Mouse (Mus musculus) T-helper 2 cell (primary cell): ENCODE data around the gene Rasa2.
"Not testable (repeated sequence)": the region's sequence is repeated elsewhere in the genome, so short reads cannot be mapped to it uniquely, and the experiment has no call there.

Source experiments
- in situ Hi-C: fragments of 300-600 bp; cut with MboI, MseI; formaldehyde crosslinking; loops from one replicate; pipeline ENCODE4 v1.15.1; 2025; ENCODE audit warnings: high pct_unique_total_duplicates

Rasa2 gene

DNA sequence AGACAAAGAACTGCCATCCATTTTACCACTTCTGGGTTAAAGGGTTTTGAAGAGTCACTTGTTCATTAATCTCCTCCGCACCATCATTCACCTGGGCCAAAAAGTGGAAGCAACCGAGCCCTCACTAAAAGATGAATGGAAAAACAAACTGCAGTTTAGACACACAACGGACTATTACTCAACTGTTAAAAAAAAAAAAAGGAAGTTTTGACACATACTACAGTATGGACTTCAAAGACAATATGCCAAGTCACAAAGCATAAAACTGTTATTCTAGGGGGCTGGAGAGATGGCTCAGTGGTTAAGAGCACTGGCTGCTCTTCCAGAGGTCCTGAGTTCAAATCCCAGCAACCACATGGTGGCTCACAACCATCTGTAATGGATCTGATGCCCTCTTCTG lies 12.6 kb upstream of the Rasa2 start:
- in situ Hi-C loops: not testable (repeated sequence)

DNA sequence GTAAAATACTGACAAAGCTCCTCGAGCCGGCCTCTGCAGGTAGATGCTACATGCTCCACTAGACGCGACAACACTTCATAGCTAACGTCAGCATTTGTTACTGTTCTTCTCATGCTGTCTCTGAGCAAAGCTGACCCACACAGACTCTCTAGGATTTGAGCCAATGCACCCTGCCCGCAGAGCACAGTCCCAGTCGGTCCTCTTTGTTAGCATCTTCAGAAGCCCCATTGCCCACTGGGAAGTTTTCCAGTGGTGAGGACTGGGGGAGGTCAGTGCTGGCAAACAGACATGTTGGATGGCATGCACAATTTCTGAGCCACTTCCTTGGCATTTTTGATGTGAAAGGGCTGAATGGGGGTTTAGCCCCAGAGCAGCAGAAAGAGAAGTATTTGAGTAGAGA lies 8.0 kb upstream of the Rasa2 start:
- in situ Hi-C loops: no loop called here

DNA sequence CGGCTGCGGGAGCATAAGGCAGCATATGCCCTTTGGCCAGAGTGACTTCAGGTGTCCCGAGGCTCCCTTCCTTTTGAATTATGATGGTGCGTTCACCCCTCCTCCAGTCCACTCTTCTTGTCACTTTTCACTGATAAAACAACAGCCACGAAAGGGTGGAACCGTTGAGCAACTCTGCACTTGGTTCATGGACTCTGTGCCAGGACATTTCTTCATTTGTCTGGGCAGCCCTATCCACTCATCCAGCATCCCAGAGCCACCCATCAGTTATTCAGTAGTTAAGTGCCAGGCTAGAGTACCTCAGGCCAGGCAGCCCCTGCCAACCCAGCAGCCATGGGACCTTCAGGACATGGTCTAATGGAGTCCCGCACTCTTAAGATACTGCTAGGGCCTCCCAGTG lies 7.1 kb upstream of the Rasa2 start:
- in situ Hi-C loops: no loop called here

DNA sequence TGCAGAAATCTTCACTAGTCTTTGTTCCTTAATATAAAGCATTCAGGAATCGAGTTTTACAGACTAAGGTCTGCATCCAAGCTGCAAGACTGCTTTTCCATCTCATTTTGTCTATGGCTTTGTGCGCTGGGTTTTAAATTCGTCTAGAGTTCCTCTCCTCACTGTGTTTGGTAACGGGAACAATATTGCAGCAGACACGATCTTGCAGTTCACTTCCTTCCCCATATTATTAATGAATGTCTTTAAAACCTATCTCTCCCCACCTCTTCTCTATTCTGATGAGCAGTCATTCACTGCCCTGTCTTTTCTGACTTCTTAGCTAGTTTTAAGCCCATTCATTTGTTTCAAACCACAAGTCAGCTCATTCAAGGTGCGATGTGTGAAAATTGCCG lies 5.7 kb upstream of the Rasa2 start:
- in situ Hi-C loops: no loop called here

DNA sequence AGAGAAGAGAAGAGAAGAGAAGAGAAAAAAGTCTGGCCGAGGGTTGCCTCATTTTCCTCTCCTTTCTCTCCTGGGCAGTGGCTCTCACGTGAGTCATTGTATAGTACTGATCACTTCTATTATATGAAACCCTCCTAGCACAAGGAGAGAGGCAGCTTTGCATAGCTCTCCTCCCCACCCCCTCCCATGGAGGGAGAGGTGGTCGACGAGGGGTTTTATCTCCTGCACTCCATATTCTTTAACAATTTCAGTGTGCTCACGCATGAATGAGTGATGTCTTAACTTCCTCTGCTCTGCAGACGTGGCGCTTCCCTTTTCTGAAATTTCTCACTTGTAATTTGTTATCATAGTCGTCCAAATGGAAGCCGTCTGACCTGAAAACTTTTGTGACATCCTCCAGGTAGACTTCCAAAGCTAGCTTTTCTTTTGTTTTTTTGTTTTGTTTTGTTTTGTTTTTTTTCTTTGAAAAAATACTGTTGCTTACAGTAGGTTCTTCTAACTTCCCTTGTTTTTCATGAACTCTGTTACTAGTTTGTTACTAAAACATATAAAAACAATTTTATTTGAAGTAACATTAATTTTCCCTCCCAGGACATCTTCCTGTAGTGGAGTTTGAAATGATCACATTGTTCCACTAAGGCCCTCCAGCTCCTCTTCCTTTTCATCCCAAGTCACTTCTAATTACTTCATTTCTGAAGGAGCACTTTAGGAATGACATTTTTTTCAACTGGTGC lies 5.2 kb upstream of the Rasa2 start:
- in situ Hi-C loops: no loop called here

DNA sequence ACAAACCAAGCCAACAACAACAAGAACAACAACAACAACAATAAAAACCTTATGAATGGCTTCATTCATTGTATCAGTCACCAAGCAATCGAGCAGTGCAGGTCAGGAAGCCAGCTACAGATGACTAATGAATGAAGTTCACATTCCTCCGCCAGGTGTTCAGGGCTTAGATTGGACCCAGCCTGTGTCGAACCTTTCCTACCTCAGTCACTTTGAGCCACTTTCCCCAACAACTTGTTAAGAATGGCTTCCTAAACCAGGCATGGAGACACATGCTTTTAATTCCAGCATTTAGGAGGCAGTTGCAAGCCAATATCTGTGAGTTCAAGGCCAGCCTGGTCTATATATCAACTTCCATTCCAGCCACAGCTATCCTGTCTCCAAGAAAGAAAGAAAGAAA lies 4.5 kb upstream of the Rasa2 start:
- in situ Hi-C loops: no loop called here

DNA sequence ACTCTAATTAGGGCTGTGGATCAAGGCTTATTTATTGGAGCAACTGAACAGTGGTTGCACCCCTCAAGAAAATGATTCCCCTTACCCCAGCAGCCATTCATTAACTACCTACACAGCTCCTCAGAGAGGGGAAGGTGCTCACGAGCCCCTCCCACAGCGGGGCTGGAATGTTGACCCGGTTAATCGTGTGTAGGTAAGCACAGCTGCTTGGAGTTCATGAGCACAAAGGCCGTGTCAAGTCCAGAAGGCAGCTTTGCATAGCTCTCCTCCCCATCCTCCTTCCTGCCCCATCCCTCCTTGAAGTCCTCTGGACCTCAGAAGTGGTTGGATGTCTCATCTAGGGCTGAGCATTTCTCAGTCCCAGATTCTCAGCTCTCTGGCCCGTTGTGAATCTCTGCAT lies 3.8 kb upstream of the Rasa2 start:
- in situ Hi-C loops: no loop called here

DNA sequence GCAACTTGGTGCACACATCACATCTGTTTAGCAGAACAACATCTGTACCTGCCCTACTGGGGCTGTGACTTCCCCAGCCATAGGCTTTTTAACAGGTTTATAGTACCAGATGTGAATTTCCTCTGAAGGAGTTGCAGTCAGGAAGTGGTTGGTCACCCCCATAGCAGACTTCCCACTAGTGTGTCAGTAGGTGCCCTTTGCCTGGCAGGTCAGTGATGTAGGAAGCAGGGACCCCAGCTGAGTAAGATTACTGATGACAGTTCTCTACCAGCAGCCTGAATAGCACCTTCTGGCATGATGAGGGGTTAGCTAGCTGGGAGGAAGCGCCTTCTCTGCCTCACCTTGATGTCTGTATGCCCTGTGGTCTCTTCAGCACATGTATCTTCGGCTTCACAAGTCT lies 2.4 kb upstream of the Rasa2 start:
- in situ Hi-C loops: no loop called here

DNA sequence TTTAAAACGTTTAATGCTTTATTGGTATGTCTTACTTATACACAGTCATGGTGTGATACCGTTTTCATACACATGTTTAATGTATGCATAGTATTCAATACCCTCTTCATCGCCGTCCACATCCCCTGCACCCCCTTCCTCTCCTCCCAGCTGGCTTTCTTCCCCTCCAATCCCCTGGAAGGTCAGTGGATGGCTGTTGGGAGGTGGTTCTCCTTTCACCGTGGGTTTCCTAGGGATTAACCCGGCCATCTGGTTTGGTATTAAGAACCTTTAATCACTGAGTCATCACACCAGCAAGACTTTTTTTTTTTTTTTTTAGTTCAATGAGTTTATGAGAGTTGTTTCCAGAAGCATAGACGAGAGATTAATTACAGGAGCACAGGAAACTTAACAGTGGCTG lies 1.3 kb upstream of the Rasa2 start:
- in situ Hi-C loops: no loop called here

DNA sequence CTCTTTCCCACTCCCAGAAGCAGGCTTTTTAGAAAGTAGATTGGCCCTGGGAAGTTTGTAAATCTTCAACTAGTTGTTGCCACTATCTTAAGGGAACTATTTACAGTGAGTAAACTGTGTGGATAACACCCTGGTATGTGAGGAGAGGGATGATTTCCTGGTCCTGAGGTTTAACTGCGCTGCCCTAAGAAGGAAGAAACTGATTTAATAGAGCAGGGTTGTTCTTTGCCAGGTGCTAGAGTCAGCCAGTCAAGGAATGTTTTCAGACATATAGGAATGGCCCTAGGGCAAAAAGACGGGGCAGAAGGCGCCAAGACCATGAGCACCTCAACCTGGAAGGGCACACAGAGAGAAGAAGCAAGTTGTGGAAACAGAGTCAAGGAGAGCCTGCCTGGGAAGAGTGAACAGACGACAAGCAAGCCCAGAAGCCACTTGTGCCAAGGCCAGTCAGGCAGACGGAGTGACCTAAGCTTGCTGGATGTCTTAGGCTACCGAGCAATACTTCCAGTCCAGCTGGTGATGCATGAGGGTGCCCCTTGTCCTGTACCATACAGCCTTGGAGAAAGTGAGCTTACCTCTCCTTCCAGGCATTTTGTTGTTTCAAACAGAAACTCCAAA lies 765 bp upstream of the Rasa2 start:
- in situ Hi-C loops: no loop called here

DNA sequence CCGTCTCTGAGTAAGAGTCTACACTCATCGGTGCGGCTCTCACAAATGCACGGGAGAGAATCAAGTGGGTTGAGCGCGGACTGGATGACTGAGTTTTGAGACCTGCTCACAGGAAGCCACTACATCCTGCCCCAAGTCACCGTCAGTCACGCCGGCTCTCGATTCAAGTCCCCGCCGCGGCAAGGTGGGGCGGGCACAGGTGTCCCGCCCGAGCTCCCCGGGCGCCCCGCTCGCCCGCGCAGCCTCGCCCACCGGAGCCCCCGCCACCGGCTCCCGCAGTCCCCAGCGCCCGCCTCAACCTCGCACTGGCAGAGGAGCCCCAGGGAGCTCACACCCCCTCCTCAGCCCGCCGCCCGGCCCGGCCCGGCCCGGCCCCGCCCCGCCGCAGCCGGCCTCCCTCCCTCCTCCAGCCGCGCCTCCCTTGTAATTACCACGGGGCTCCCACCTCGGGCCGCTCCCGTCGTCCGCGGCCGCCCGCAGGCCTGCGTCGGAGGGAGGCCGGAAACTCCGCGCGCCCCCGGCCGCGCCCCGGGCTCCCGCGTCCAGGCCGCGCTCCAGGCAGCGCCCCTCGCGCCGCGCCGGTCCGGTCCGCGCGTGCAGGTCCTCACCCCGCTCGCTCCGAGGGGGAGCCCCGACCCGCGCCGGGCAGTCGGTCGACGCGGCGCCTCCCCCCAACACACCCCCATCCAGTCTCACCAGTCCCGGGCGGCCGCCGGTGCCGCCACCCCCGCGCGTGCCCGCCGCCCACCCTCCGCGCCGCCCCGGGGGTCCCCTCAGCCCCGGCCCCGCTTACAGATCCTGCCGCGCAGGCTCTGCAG lies 637 bp downstream of the Rasa2 start:
- in situ Hi-C loops: no loop called here

DNA sequence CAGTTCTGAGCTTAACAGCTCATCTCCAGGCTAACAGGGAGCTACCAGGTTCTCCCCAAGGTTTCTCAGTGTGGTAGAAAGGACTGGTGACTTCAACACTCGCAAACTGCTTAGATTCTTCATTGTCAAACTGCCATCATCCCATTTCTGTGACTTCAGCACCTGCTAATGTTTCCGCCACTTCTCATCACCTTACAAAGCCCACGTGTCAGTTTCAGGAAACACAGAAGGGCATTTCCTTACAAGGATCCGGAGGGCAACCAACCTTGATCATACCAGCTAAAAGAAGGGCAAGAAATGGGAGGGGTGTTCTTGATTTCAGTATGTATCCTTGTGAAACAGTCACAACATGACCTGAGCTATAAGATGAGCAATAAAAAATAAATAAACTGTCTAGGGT lies 2.3 kb downstream of the Rasa2 start:
- in situ Hi-C loops: no loop called here

DNA sequence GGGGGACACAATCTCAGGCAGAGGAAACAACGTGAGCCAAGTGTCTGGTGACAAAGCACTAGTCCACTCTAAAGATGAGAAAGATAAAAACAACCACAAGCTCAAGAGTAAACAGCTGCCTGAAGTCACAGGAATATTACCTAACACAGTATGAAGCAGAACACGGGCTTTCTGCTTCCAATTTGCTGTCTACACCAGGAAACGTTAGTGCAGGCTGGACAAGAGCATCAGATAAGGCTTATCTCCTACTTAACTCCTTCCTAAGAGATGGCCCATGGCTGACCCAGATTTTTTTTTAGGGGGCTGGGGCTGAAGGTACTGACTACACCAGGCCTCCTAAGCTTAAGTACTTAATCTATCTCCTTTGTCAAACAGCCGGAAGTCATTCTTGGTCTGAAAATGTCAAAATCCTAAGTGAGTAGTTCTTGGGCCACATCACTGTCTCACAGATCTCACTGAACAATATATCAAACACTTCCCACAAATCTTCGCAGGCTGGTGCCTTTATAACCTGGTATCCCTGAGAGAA lies 3.8 kb downstream of the Rasa2 start:
- in situ Hi-C loops: no loop called here

DNA sequence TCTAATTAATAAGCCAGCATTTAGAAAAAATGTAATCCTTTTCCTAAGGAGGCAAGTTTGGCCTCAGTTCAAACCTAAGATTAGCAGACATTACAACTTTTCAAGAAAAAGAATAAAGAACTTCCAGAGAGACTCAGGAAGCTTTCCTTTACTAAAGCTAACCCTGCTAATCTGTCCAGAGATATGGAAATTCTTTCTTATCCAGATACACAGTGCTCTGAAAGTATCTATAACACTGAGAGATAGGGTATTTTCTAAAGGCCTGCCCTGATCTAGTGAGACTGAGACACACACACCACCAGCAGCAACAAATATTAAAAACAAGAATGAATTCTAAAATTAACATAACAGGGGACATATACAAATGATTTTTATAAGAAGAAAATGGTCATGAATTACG lies 4.4 kb downstream of the Rasa2 start:
- in situ Hi-C loops: no loop called here

DNA sequence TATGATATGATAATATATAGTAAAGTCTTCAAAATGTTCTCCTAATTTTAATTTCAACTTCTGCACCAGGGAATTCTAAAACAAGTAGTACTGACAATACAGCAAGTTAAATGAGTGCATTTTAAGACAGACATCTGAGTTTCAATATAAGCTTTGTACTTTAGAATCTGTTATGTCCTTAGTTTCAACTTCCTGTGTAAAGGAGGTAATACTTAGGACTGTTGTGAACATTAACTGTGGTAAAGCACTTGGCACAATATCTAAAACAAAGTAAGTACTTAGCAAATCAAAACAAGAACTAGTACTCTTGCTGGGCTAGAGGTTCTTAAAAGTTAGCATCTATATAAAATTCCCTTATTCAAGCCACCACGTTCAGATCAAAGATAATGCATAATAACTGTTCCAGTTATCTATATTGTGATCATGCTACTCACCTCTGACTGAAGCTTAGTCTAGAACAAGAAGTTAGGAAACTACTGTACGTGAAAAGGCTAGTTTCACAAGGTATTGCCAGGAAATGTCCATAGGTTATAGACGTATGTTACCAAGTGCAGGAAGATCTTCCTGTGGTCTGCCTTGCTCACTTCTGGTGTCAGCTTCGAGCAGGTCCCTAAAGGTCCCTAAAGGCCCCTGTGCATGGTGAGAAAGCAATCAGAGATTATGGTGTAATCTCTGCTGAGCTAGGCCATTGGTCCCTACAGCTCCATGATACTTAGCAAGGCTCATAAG lies 12.8 kb downstream of the Rasa2 start:
- in situ Hi-C loops: no loop called here

DNA sequence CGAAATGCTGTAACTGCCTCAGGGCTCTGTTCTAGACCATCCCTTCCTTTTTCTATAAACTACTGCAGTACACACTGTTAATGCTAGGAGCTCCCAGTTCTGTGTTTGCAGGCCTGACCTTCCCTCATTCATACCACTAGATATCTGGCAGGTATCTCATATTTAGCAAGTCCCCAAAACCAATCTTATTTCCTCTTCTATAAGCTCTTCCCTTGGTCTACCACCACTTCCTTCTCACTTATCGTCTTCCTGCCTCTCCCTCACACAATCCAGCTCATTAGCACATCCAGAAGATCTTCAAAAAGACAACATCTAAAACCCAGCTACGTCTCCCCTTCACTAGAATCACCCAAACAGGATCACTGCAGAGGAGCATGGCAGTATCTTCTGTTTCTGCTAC lies 19.1 kb downstream of the Rasa2 start:
- in situ Hi-C loops: no loop called here

DNA sequence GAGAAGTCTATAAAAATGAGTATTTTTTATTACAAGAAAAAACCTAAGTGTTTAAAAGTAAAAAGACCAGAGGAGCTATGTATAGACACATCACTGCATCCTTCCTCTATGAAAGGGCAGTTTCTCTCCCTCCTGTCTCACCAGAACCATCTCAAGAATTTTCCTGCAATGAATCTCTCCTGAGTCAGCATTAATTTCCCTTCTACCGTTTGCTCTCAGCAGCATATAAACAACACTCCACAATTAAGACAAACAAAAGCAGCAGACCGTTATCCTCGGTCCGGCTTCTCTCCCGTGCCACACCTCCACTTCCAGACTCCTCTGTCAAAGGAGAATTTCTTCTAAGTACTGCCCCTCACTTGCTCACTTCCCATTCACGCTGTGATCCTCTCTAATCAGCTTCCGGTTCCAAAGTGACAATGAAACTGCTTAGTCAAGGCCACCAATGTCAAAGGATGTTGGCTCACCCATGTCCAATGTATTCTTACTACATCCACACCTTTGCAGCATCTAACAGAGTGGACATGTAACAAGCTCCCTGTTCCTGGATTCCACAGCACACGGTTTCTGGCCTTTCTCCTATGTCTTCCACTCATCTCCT lies 19.6 kb downstream of the Rasa2 start:
- in situ Hi-C loops: no loop called here

DNA sequence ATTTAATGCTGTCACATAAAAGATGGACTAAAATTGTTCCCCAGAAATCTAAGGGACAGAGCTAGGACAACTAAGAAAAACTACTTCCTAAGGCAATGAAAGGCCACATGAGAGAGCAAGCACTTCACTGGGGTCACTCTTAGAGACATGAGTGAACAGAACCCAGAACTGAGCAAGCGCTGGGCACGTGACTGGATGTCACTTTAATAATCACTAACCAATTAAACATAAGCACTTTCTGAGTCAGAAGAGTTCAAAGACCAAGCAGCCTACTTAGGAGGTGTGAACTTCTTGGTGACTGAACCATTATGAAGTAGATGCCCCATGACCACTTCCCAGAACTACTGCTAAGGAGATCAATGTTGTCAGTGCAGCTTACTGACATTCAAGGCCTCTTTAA lies 20.6 kb downstream of the Rasa2 start:
- in situ Hi-C loops: no loop called here

DNA sequence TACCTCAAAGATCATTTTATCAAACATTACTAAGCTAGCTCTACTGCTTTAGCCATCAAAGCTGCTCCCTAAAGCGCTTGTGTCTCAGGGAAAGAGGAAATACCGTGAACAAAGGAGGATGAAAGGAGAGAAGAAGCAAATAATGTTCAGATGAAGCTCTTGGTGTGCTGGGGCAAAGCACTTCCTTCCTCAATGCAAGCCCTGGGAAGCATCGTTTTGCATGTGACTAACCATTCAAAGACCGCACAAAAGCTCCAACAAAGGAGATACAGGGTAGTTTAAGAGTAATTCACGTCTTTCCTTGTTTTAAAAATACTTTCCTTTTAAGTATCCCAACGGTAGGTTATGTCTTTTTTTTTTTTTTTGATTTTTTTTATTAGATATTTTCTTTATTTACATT lies 28.0 kb downstream of the Rasa2 start:
- in situ Hi-C loops: no loop called here

DNA sequence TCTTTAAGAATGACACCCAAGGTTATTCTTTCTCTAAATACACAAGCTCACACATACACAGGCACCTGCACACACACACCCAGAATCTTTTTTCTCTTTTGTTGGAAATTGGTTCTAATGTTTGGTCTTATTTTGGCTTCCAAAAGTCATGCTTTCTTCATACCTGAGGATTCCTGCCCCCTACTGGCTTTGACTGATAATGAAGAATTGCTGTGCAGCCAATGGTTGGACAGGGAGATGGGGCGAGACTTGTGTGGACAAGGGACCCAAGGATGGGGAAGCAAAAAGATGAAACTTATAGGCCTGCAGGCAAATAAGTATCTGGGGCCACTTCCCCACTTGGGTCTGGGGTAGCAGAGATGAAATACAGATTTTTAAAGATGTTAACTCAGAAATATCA lies 33.5 kb downstream of the Rasa2 start:
- in situ Hi-C loops: no loop called here
